Mouse (Mus musculus): ENCODE measurements around the gene Arhgap15.

Gene Arhgap15

GRCm38 (mm10) chr2:43783759-43784735 is 35.4 kb downstream of the Arhgap15 start:
- no peak for DNase-seq (ENCODE audit: low spot score in 2 of 2)

- DNase-seq (ENCODE audit: low spot score in 2 of 2) = no peak
These were observed 37.5 kb downstream of the Arhgap15 start for GRCm38 (mm10) chr2:43786101-43786500.

- DNase-seq (ENCODE audit: low spot score in 2 of 2) = no peak
These were observed 38.5 kb downstream of the Arhgap15 start for GRCm38 (mm10) chr2:43787141-43787540.

GRCm38 (mm10) chr2:43788484-43788883 is 39.9 kb downstream of the Arhgap15 start:
- DNase-seq (ENCODE audit: low spot score in 2 of 2) = no peak

GRCm38 (mm10) chr2:43790049-43790693 is 41.5 kb downstream of the Arhgap15 start:
- no peak for DNase-seq (ENCODE audit: low spot score in 2 of 2)

GRCm38 (mm10) chr2:43791575-43791974 is 43.0 kb downstream of the Arhgap15 start:
- no peak for DNase-seq (ENCODE audit: low spot score in 2 of 2)

GRCm38 (mm10) chr2:43793105-43793504 is 44.5 kb downstream of the Arhgap15 start:
- DNase-seq (ENCODE audit: low spot score in 2 of 2) = no peak

GRCm38 (mm10) chr2:43794700-43795099 is 46.1 kb downstream of the Arhgap15 start:
- no peak for DNase-seq (ENCODE audit: low spot score in 2 of 2)

GRCm38 (mm10) chr2:43796448-43796847 is 47.8 kb downstream of the Arhgap15 start:
- no peak for DNase-seq (ENCODE audit: low spot score in 2 of 2)

- no peak for DNase-seq (ENCODE audit: low spot score in 2 of 2)
These were observed 57.5 kb downstream of the Arhgap15 start for GRCm38 (mm10) chr2:43805960-43806744.

- no peak for DNase-seq (ENCODE audit: low spot score in 2 of 2)
These were observed 67.5 kb downstream of the Arhgap15 start for GRCm38 (mm10) chr2:43815896-43816787.

- DNase-seq (ENCODE audit: low spot score in 2 of 2) = peak; percentile 17 to 29
These were observed 68.4 kb downstream of the Arhgap15 start for GRCm38 (mm10) chr2:43816788-43817581.

GRCm38 (mm10) chr2:43835931-43836330 is 87.3 kb downstream of the Arhgap15 start:
- DNase-seq (ENCODE audit: low spot score in 2 of 2) = no peak

GRCm38 (mm10) chr2:43841644-43842043 is 93.0 kb downstream of the Arhgap15 start:
- DNase-seq (ENCODE audit: low spot score in 2 of 2) = no peak

GRCm38 (mm10) chr2:43851195-43851594 is 102.6 kb downstream of the Arhgap15 start:
- no peak for DNase-seq (ENCODE audit: low spot score in 2 of 2)

GRCm38 (mm10) chr2:43862709-43863108 is 114.1 kb downstream of the Arhgap15 start:
- DNase-seq (ENCODE audit: low spot score in 2 of 2) = no peak

GRCm38 (mm10) chr2:43902403-43902973 is 153.9 kb downstream of the Arhgap15 start:
- peak; percentile 46 to 72 for DNase-seq (ENCODE audit: low spot score in 2 of 2)

- DNase-seq (ENCODE audit: low spot score in 2 of 2) = no peak
These were observed 158.9 kb downstream of the Arhgap15 start for GRCm38 (mm10) chr2:43907496-43907895.

GRCm38 (mm10) chr2:43914104-43914503 is 165.5 kb downstream of the Arhgap15 start:
- DNase-seq (ENCODE audit: low spot score in 2 of 2) = no peak

- DNase-seq (ENCODE audit: low spot score in 2 of 2) = no peak
These were observed 175.3 kb downstream of the Arhgap15 start for GRCm38 (mm10) chr2:43923863-43924340.

Measured in frontal cortex, postnatal 25 days (tissue).